Mouse (Mus musculus) heart, embryonic 15.5 days (tissue): ENCODE data around the gene Cep135. TPM values are rescaled to one million over a fixed set of nuclear protein-coding genes. Genes with fewer than 3 reads are reported as not detected.

Source experiments
- ATAC-seq: fragments of 200-750 bp; cut with Nextera tagmentation; replicated peaks from 2 replicates; pipeline ENCODE4 v1.8.0; 2017; ENCODE audit warnings: low read depth, moderate TSS enrichment; ENCODE audit not compliant: insufficient number of reproducible peaks, insufficient read depth, low FRiP score
- H3K27ac ChIP-seq: fragments of 300-500 bp; sonication (generic); 2 replicates; pipeline ENCODE4 v1.5.1; 2015; ENCODE audit warnings: mild to moderate bottlenecking, inconsistent platforms
- H3K27me3 ChIP-seq: fragments of 300-500 bp; sonication (generic); 2 replicates; pipeline ENCODE4 v1.6.1; 2015; ENCODE audit warnings: inconsistent platforms
- H3K36me3 ChIP-seq: fragments of 300-500 bp; sonication (generic); 2 replicates; pipeline ENCODE4 v1.6.1; 2015; ENCODE audit warnings: mild to moderate bottlenecking, inconsistent platforms
- H3K4me1 ChIP-seq: fragments of 300-500 bp; sonication (generic); replicated peaks from 2 replicates; pipeline ENCODE4 v1.6.1; 2015; ENCODE audit warnings: inconsistent platforms
- H3K4me2 ChIP-seq: fragments of 300-500 bp; sonication (generic); 2 replicates; pipeline ENCODE4 v1.6.1; 2015; ENCODE audit warnings: inconsistent platforms, mild to moderate bottlenecking, moderate library complexity
- H3K4me3 ChIP-seq: fragments of 300-500 bp; sonication (generic); 2 replicates; pipeline ENCODE4 v1.5.1; 2015; ENCODE audit warnings: mild to moderate bottlenecking, inconsistent platforms
- H3K9ac ChIP-seq: fragments of 300-500 bp; sonication (generic); 2 replicates; pipeline ENCODE4 v1.6.1; 2015; ENCODE audit warnings: mild to moderate bottlenecking, inconsistent platforms
- H3K9me3 ChIP-seq: fragments of 300-500 bp; sonication (generic); replicated peaks from 2 replicates; pipeline ENCODE4 v1.6.1; 2016; ENCODE audit warnings: inconsistent platforms
- WGBS: fragments of 180-500 bp; shearing (Covaris S2); methylation state at CpG from one replicate; pipeline ENCODE4 v1.1.7; 2015; ENCODE audit warnings: mixed read lengths; 5-methylcytosine and 5-hydroxymethylcytosine counted together
- polyA plus RNA-seq: library from polyadenylated mRNA; unstranded; fragments of >200 nt; fragmentation: Nextera tagmentation; extraction: Ambion mirVana; gene quantifications from 2 replicates; pipeline ENCODE4 v1.2.1, GENCODE M21; 2015

The Cep135 gene
- polyA plus RNA-seq, 1 experiment from 2014 or later, result 4.2 TPM

GRCm38 (mm10) chr5:76609702-76610370 is 21.3 kb downstream of the Cep135 start:
- Histone ChIP-seq H3K27ac (no peak overlapping the region), H3K4me1 (no peaks in the 10 kb centered on the region), H3K4me2 (no peak overlapping the region), H3K4me3 (no peak overlapping the region), H3K36me3 (peaks cover 53% of the 10 kb centered on the region), H3K9me3 (no peaks in the 10 kb centered on the region), H3K9ac (no peak overlapping the region), H3K27me3 (no peaks in the 10 kb centered on the region)
- 91% methylated on average over 8 of the region's 8 CpGs for WGBS
- no peak for ATAC-seq

GRCm38 (mm10) chr5:76612867-76613499 is 24.5 kb downstream of the Cep135 start:
- no peak overlapping the region for H3K27ac ChIP-seq
- H3K36me3 ChIP-seq, result peaks cover 57% of the 10 kb centered on the region
- no peak for ATAC-seq
- H3K4me2 ChIP-seq, result no peak overlapping the region
- no peaks in the 10 kb centered on the region for H3K4me1 ChIP-seq
- no peaks in the 10 kb centered on the region for H3K9me3 ChIP-seq
- no peaks in the 10 kb centered on the region for H3K27me3 ChIP-seq
- no peak overlapping the region for H3K9ac ChIP-seq
- no peak overlapping the region for H3K4me3 ChIP-seq
- 80% methylated on average over 6 of the region's 6 CpGs for WGBS

- Histone ChIP-seq H3K27ac (no peak overlapping the region), H3K9ac (no peak overlapping the region), H3K36me3 (peaks cover 58% of the 10 kb centered on the region), H3K27me3 (no peaks in the 10 kb centered on the region), H3K4me2 (no peak overlapping the region), H3K4me3 (no peak overlapping the region), H3K9me3 (no peaks in the 10 kb centered on the region), H3K4me1 (no peaks in the 10 kb centered on the region)
- WGBS, result 91% methylated on average over 8 of the region's 8 CpGs
- ATAC-seq, result no peak
These were observed 26.8 kb downstream of the Cep135 start for GRCm38 (mm10) chr5:76615276-76615675.

GRCm38 (mm10) chr5:76616196-76616747 is 27.8 kb downstream of the Cep135 start:
- Histone ChIP-seq H3K4me2 (no peak overlapping the region), H3K4me3 (no peak overlapping the region), H3K4me1 (no peaks in the 10 kb centered on the region), H3K9me3 (no peaks in the 10 kb centered on the region), H3K36me3 (peaks cover 52% of the 10 kb centered on the region), H3K9ac (no peak overlapping the region), H3K27ac (no peak overlapping the region), H3K27me3 (no peaks in the 10 kb centered on the region)
- WGBS, result 79% methylated on average over 2 of the region's 2 CpGs
- ATAC-seq, result no peak

GRCm38 (mm10) chr5:76618750-76619149 is 30.3 kb downstream of the Cep135 start:
- 90% methylated on average over 7 of the region's 7 CpGs for WGBS
- Histone ChIP-seq H3K27me3 (no peaks in the 10 kb centered on the region), H3K4me1 (no peaks in the 10 kb centered on the region), H3K27ac (no peak overlapping the region), H3K4me3 (no peak overlapping the region), H3K4me2 (no peak overlapping the region), H3K9ac (no peak overlapping the region), H3K36me3 (peaks cover 45% of the 10 kb centered on the region), H3K9me3 (no peaks in the 10 kb centered on the region)
- ATAC-seq, result no peak

- no peak overlapping the region for H3K4me2 ChIP-seq
- peaks cover 24% of the 10 kb centered on the region for H3K36me3 ChIP-seq
- no peak overlapping the region for H3K9ac ChIP-seq
- H3K4me3 ChIP-seq, result no peak overlapping the region
- H3K4me1 ChIP-seq, result no peaks in the 10 kb centered on the region
- no peaks in the 10 kb centered on the region for H3K9me3 ChIP-seq
- ATAC-seq, result no peak
- H3K27me3 ChIP-seq, result no peaks in the 10 kb centered on the region
- no peak overlapping the region for H3K27ac ChIP-seq
- WGBS, result 95% methylated on average over 9 of the region's 9 CpGs
These were observed 35.3 kb downstream of the Cep135 start for GRCm38 (mm10) chr5:76623759-76624158.

GRCm38 (mm10) chr5:76627770-76628169 is 39.3 kb downstream of the Cep135 start:
- ATAC-seq, result no peak
- 70% methylated on average over 1 of the region's 1 CpGs for WGBS
- no peak overlapping the region for H3K4me3 ChIP-seq
- H3K27me3 ChIP-seq, result no peaks in the 10 kb centered on the region
- H3K4me1 ChIP-seq, result no peaks in the 10 kb centered on the region
- H3K36me3 ChIP-seq, result peaks cover 16% of the 10 kb centered on the region
- no peaks in the 10 kb centered on the region for H3K9me3 ChIP-seq
- no peak overlapping the region for H3K4me2 ChIP-seq
- H3K27ac ChIP-seq, result no peak overlapping the region
- no peak overlapping the region for H3K9ac ChIP-seq

- H3K27me3 ChIP-seq, result no peaks in the 10 kb centered on the region
- H3K4me2 ChIP-seq, result no peak overlapping the region
- H3K36me3 ChIP-seq, result peaks cover 53% of the 10 kb centered on the region
- no peak overlapping the region for H3K9ac ChIP-seq
- H3K27ac ChIP-seq, result no peak overlapping the region
- no peak for ATAC-seq
- WGBS, result 76% methylated on average over 10 of the region's 10 CpGs
- H3K4me3 ChIP-seq, result no peak overlapping the region
- no peaks in the 10 kb centered on the region for H3K9me3 ChIP-seq
- H3K4me1 ChIP-seq, result no peaks in the 10 kb centered on the region
These were observed 45.5 kb downstream of the Cep135 start for GRCm38 (mm10) chr5:76634012-76634411.

GRCm38 (mm10) chr5:76635592-76635991 is 47.1 kb downstream of the Cep135 start:
- no peaks in the 10 kb centered on the region for H3K4me1 ChIP-seq
- no peak overlapping the region for H3K9ac ChIP-seq
- no peaks in the 10 kb centered on the region for H3K9me3 ChIP-seq
- H3K4me2 ChIP-seq, result no peak overlapping the region
- H3K4me3 ChIP-seq, result no peak overlapping the region
- no peak overlapping the region for H3K27ac ChIP-seq
- H3K27me3 ChIP-seq, result no peaks in the 10 kb centered on the region
- ATAC-seq, result no peak
- WGBS, result 71% methylated on average over 2 of the region's 2 CpGs
- peaks cover 66% of the 10 kb centered on the region for H3K36me3 ChIP-seq

- H3K4me1 ChIP-seq, result no peaks in the 10 kb centered on the region
- H3K4me3 ChIP-seq, result no peak overlapping the region
- peaks cover 45% of the 10 kb centered on the region for H3K36me3 ChIP-seq
- no peak for ATAC-seq
- no peak overlapping the region for H3K4me2 ChIP-seq
- H3K9ac ChIP-seq, result no peak overlapping the region
- WGBS, result 83% methylated on average over 4 of the region's 4 CpGs
- H3K27me3 ChIP-seq, result no peaks in the 10 kb centered on the region
- H3K27ac ChIP-seq, result no peak overlapping the region
- H3K9me3 ChIP-seq, result no peaks in the 10 kb centered on the region
These were observed 53.6 kb downstream of the Cep135 start for GRCm38 (mm10) chr5:76642076-76642475.

- H3K9me3 ChIP-seq, result no peaks in the 10 kb centered on the region
- H3K27me3 ChIP-seq, result no peaks in the 10 kb centered on the region
- no peak overlapping the region for H3K9ac ChIP-seq
- 92% methylated on average over 7 of the region's 7 CpGs for WGBS
- no peak overlapping the region for H3K4me2 ChIP-seq
- no peak for ATAC-seq
- no peak overlapping the region for H3K4me3 ChIP-seq
- no peaks in the 10 kb centered on the region for H3K4me1 ChIP-seq
- no peak overlapping the region for H3K27ac ChIP-seq
- peaks cover 32% of the 10 kb centered on the region for H3K36me3 ChIP-seq
These were observed 55.7 kb downstream of the Cep135 start for GRCm38 (mm10) chr5:76644234-76644633.
